Mouse (Mus musculus): ENCODE data around the gene Dnaaf1. TPM values are rescaled to one million over a fixed set of nuclear protein-coding genes. Genes with fewer than 3 reads are reported as not detected.

The Dnaaf1 gene
- polyA plus RNA-seq, 1 experiment from 2014 or later, result 0.74 TPM

GRCm38 (mm10) chr8:119579096-119579495, 4.1 kb downstream of the Dnaaf1 start:
- H3K4me2 ChIP-seq, result no peak overlapping the region
- ATAC-seq (ENCODE audit: low FRiP score, low read depth), result no peak
- WGBS, result 43% methylated on average over 13 of the region's 13 CpGs

GRCm38 (mm10) chr8:119580441-119581161, 5.6 kb downstream of the Dnaaf1 start:
- peaks cover under 1% of the 10 kb centered on the region; the same call in 1 of the 2 replicates for H3K4me1 ChIP-seq (replicated peaks)
- H3K9ac ChIP-seq, result no peak overlapping the region
- WGBS, result 88% methylated on average over 5 of the region's 5 CpGs
- no peak overlapping the region for H3K4me2 ChIP-seq
- peaks cover 5% of the 10 kb centered on the region; the same call in 1 of the 2 replicates for H3K27me3 ChIP-seq
- H3K36me3 ChIP-seq, result no peaks in the 10 kb centered on the region
- no peak overlapping the region for H3K4me3 ChIP-seq
- ATAC-seq (ENCODE audit: low FRiP score, low read depth), result no peak
- H3K27ac ChIP-seq (replicated peaks), result no peak overlapping the region
- H3K9me3 ChIP-seq, result no peaks in the 10 kb centered on the region

More at GRCm38 (mm10) chr8:119579096-119579495, 4.1 kb downstream of the Dnaaf1 start:
- H3K4me3 ChIP-seq, result no peak overlapping the region
- no peak overlapping the region for H3K27ac ChIP-seq (replicated peaks)
- no peaks in the 10 kb centered on the region for H3K9me3 ChIP-seq
- peaks cover 5% of the 10 kb centered on the region; the same call in 1 of the 2 replicates for H3K27me3 ChIP-seq
- H3K4me1 ChIP-seq (replicated peaks), result peaks cover 7% of the 10 kb centered on the region
- H3K36me3 ChIP-seq, result no peaks in the 10 kb centered on the region
- H3K9ac ChIP-seq, result no peak overlapping the region

DNA sequence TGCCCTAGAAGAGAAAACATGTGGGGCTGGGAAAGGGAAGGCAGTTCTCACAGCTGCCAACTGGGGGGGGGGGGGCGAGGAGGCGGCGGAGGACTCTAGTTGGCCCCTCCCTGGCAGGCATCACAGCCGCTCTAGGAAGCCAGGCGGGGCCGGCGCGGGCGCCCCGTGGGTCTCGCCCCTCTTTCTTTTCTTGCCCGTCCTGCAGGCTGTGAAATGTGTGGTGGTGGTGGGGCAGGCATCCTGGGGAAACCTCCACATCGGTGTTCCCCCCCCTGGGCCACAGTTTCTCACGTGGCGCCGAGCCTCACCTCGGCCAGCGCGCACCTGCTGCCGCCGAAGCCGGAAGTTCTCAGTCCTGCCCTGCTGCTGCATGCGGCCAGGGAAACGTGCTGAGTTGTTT, 10.9 kb downstream of the Dnaaf1 start:
- Histone ChIP-seq H3K9me3 (no peaks in the 10 kb centered on the region), H3K4me1 (replicated peaks) (no peaks in the 10 kb centered on the region), H3K27ac (replicated peaks) (no peak overlapping the region), H3K36me3 (no peaks in the 10 kb centered on the region), H3K9ac (0 out of 2 replicates have a peak overlapping the region, but pooled peaks have one; percentile 14), H3K27me3 (no peaks in the 10 kb centered on the region), H3K4me3 (peak overlapping the region; percentile 27), H3K4me2 (peak overlapping the region; percentile 50)
- WGBS, result 25% methylated on average over 22 of the region's 24 CpGs
- ATAC-seq (ENCODE audit: low FRiP score, low read depth), result no peak

DNA sequence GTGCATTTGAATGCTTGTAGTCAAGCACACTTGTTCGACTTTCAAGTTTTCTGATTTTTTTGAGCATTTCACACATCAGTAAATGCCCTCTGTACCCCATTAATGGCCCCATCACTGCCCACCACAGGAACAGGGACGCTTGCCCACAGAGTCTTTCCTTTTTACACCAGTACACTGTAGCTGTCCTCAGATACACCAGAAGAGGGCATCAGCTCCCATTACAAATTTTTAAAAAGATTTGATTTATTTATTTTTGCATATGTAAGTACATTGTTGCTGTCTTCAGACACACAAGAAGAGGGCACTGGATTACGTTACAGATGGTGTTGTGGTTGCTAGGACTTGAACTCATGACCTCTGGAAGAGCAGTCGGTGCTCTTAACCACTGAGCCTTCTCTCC, 13.3 kb downstream of the Dnaaf1 start:
- ATAC-seq (ENCODE audit: low FRiP score, low read depth), result no peak
- H3K27me3 ChIP-seq, result no peaks in the 10 kb centered on the region
- H3K9me3 ChIP-seq, result no peaks in the 10 kb centered on the region
- no peaks in the 10 kb centered on the region for H3K4me1 ChIP-seq (replicated peaks)
- H3K4me2 ChIP-seq, result no peak overlapping the region
- WGBS, result 70% methylated on average over 4 of the region's 4 CpGs
- H3K4me3 ChIP-seq, result no peak overlapping the region
- H3K27ac ChIP-seq (replicated peaks), result no peak overlapping the region
- no peak overlapping the region for H3K9ac ChIP-seq
- no peaks in the 10 kb centered on the region for H3K36me3 ChIP-seq

GRCm38 (mm10) chr8:119588844-119589243, 13.8 kb downstream of the Dnaaf1 start:
- ATAC-seq (ENCODE audit: low FRiP score, low read depth), result no peak
- H3K27ac ChIP-seq (replicated peaks), result no peak overlapping the region
- WGBS, result 21% methylated on average over 10 of the region's 10 CpGs

GRCm38 (mm10) chr8:119590348-119590747, 15.3 kb downstream of the Dnaaf1 start:
- ATAC-seq (ENCODE audit: low FRiP score, low read depth), result no peak
- no peak overlapping the region for H3K4me2 ChIP-seq
- H3K4me3 ChIP-seq, result no peak overlapping the region
- WGBS, result 85% methylated on average over 14 of the region's 14 CpGs
- no peak overlapping the region for H3K27ac ChIP-seq (replicated peaks)
- H3K4me1 ChIP-seq (replicated peaks), result no peaks in the 10 kb centered on the region
- no peaks in the 10 kb centered on the region for H3K27me3 ChIP-seq
- no peak overlapping the region for H3K9ac ChIP-seq
- no peaks in the 10 kb centered on the region for H3K9me3 ChIP-seq
- no peaks in the 10 kb centered on the region for H3K36me3 ChIP-seq

More at GRCm38 (mm10) chr8:119588844-119589243, 13.8 kb downstream of the Dnaaf1 start:
- no peaks in the 10 kb centered on the region for H3K9me3 ChIP-seq
- no peak overlapping the region for H3K9ac ChIP-seq
- H3K4me1 ChIP-seq (replicated peaks), result no peaks in the 10 kb centered on the region
- no peaks in the 10 kb centered on the region for H3K27me3 ChIP-seq
- H3K4me2 ChIP-seq, result no peak overlapping the region
- no peaks in the 10 kb centered on the region for H3K36me3 ChIP-seq
- no peak overlapping the region for H3K4me3 ChIP-seq

- Histone ChIP-seq H3K27me3 (no peaks in the 10 kb centered on the region), H3K4me3 (no peak overlapping the region), H3K4me1 (replicated peaks) (no peaks in the 10 kb centered on the region), H3K36me3 (no peaks in the 10 kb centered on the region), H3K9ac (no peak overlapping the region), H3K27ac (replicated peaks) (no peak overlapping the region), H3K4me2 (no peak overlapping the region), H3K9me3 (no peaks in the 10 kb centered on the region)
- WGBS, result 88% methylated on average over 7 of the region's 7 CpGs
- no peak for ATAC-seq (ENCODE audit: low FRiP score, low read depth)
Measured at GRCm38 (mm10) chr8:119591456-119591855, 16.4 kb downstream of the Dnaaf1 start.

DNA sequence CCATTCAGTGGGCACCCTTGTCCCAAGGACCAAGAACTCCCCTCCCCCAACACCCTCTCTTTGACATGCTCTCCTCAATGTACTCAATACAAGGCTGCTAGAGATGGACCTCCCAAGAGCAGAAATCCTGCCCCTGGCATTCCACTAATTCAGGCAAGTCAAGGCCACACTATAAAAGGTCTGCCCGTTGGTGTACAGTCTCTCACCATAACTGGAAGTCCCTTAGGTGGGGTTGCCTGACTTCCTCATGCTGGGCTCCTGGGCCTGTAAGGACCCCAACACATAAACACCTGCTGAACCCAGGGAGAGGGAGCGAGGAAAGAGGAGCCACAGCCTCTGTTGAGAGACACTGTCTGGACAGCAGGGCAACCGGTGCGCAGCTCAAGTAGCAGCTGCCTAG, 28.7 kb downstream of the Dnaaf1 start:
- Histone ChIP-seq H3K9ac (peak overlapping the region; percentile 69; the same call in 1 of the 2 replicates), H3K36me3 (peaks cover 18% of the 10 kb centered on the region), H3K9me3 (no peaks in the 10 kb centered on the region), H3K4me1 (replicated peaks) (peaks cover 14% of the 10 kb centered on the region), H3K27me3 (no peaks in the 10 kb centered on the region), H3K27ac (replicated peaks) (no peak overlapping the region), H3K4me2 (peak overlapping the region; percentile 88), H3K4me3 (peak overlapping the region; percentile 65)
- WGBS, result 90% methylated on average over 4 of the region's 4 CpGs
- ATAC-seq (ENCODE audit: low FRiP score, low read depth), result no peak

GRCm38 (mm10) chr8:119604398-119604803, 29.4 kb downstream of the Dnaaf1 start:
- WGBS, result 44% methylated on average over 12 of the region's 12 CpGs

DNA sequence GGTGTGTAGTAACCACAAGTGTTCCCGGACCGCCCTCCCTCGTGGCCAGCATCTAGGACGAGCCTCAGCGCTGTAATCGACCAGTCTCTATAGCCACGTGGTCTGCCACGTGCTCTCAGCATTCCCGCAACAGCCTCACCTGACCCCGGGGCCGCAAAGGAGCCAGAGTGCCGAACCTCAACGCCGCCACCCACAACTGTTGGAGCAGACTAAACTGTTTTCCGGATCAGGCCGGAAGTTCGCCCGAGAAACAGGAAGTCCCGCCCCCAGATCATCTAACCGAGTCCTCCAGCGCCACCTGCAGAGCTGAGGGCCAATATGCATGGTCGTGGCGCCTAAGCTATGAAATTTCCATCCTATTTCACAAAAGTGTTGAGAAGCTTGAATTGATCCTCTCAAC, 30.0 kb downstream of the Dnaaf1 start, which contains the start of gene Taf1c:
TSS of gene Taf1c (minus strand) at position 227 of the 400 bp plus-strand sequence.
- WGBS, result under 1% methylated on average over 23 of the region's 23 CpGs
- Histone ChIP-seq H3K4me3 (peak within 1 kb of the TSS; percentile 65), H3K9me3 (no peaks in the 10 kb centered on the region), H3K4me2 (peak within 1 kb of the TSS; percentile 88), H3K9ac (peak within 1 kb of the TSS; percentile 69), H3K27me3 (no peaks in the 10 kb centered on the region), H3K36me3 (peaks cover 13% of the 10 kb centered on the region), H3K4me1 (replicated peaks) (peaks cover 14% of the 10 kb centered on the region), H3K27ac (replicated peaks) (peak within 1 kb of the TSS; percentile 37)
- peak; percentile 83 for ATAC-seq (ENCODE audit: low FRiP score, low read depth)

More at GRCm38 (mm10) chr8:119604398-119604803, 29.4 kb downstream of the Dnaaf1 start:
- H3K9ac ChIP-seq, result peak overlapping the region; percentile 69
- H3K27me3 ChIP-seq, result no peaks in the 10 kb centered on the region
- peak overlapping the region; percentile 88 for H3K4me2 ChIP-seq
- H3K9me3 ChIP-seq, result no peaks in the 10 kb centered on the region
- ATAC-seq (ENCODE audit: low FRiP score, low read depth), result 0 out of 2 replicates have a peak, but pooled peaks have one; percentile 40
- H3K36me3 ChIP-seq, result peaks cover 13% of the 10 kb centered on the region
- H3K27ac ChIP-seq (replicated peaks), result peak overlapping the region; percentile 37; the same call in 1 of the 2 replicates
- peak overlapping the region; percentile 65 for H3K4me3 ChIP-seq
- H3K4me1 ChIP-seq (replicated peaks), result peaks cover 14% of the 10 kb centered on the region

DNA sequence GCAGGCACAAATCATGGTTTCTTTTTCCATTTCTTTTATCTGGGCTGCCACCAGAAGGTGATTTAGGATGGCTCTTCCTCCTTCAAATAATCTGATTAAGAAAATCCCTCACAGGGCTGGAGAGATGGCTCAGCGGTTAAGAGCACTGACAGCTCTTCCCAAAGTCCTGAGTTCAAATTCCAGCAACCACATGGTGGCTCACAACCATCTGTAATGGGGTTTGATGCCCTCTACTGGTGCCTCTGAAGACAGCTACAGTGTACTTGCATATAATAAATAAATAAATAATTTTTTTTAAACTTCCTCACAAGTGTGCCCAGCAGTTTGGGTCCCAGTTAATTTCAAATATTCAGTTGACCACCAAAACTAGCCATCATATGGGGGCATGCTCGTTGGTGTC, 31.2 kb downstream of the Dnaaf1 start:
- Histone ChIP-seq H3K27ac (replicated peaks) (no peak overlapping the region), H3K9me3 (no peaks in the 10 kb centered on the region), H3K36me3 (peaks cover 12% of the 10 kb centered on the region), H3K4me2 (no peak overlapping the region), H3K27me3 (no peaks in the 10 kb centered on the region), H3K4me3 (no peak overlapping the region), H3K9ac (no peak overlapping the region), H3K4me1 (replicated peaks) (peaks cover 14% of the 10 kb centered on the region)
- ATAC-seq (ENCODE audit: low FRiP score, low read depth), result no peak
- 83% methylated on average over 2 of the region's 2 CpGs for WGBS

DNA sequence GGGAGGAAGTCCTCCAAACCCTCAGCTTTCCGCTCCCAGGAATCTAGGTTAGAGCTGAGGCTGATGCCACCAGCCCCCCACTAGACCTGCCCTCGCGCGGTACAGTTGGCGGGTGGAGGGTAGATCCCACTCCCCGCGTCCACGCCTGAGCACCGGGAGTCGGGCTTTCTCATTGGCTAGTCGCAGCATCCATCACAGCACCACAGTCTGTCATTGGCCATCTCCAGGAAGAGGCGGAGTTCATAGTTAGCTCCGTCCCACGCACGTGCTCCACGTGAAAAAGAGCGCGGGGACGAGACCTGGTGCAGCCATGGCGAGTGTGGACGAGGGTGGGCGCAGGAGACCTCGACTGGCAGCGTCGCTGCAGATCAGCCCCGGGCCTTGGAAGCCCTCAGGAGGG, 37.4 kb downstream of the Dnaaf1 start, which contains the start of gene Adad2:
TSS of gene Adad2 (plus strand) at position 277 of the 400 bp plus-strand sequence.
- no peak for ATAC-seq (ENCODE audit: low FRiP score, low read depth)
- H3K4me1 ChIP-seq (replicated peaks), result no peaks in the 10 kb centered on the region
- H3K4me2 ChIP-seq, result no peak within 1 kb of the TSS
- H3K9me3 ChIP-seq, result no peaks in the 10 kb centered on the region
- WGBS, result 84% methylated on average over 26 of the region's 26 CpGs
- H3K36me3 ChIP-seq, result no peaks in the 10 kb centered on the region
- no peaks in the 10 kb centered on the region for H3K27me3 ChIP-seq
- H3K27ac ChIP-seq (replicated peaks), result no peak within 1 kb of the TSS
- no peak within 1 kb of the TSS for H3K4me3 ChIP-seq
- no peak within 1 kb of the TSS for H3K9ac ChIP-seq

Data from hindbrain, embryonic 15.5 days (tissue).